Mouse (Mus musculus): ENCODE measurements at regions not wholly inside any gene's neighbourhood (a gene's known extent, or its start where the extent isn't known, plus 50 kb on each side); places are given as distances from the start of the nearest gene placed in this dataset.
"Not testable (repeated sequence)": the region's sequence is repeated elsewhere in the genome, so short reads cannot be mapped to it uniquely, and the experiment has no call there.

DNA sequence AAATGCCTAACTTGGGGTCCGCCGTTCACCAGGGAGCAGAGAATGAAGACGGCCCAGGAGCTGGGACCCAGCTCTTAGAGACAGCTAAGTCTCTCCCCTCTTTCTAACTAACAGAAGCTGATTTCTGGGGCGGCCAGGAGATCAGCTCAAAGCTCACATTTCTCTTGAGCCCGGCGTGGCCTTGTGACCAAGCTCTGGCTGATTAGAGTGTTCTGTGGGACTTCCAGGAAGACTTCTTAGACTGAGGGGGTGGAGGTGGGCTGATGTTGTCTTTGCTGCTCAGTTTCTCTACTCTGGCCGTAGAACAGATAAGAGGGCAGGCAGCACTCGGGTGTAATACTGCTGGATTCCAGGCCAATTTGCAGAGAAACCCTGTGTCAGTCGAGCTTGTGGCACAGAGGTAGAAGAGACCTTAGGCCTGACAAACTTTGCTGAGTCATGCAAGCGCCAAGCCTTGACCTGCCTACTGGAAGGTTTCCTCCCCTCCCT lies 96.5 kb upstream of the Map3k1 start:
- peak; percentile 41 for DNase-seq

DNA sequence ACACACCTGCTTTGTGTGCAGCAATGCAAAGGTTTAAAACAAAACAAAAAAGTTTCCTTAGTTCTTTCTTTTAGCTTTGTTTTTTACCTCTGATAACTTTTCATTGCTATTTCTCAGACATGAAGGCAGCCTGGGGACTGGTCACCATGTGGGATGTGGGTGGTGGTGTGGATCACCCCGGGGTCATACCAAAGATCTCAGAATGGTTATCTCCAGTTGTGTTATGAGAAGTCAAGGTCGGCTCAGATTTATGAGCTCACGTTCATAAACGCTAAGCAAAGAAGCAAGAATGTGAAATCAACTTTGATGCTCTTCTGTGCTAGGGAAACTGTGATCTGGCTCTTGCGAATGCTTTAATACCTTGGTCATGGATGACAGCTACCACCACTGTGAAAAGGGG lies 102.3 kb upstream of the Map3k1 start:
- DNase-seq, result no peak

DNA sequence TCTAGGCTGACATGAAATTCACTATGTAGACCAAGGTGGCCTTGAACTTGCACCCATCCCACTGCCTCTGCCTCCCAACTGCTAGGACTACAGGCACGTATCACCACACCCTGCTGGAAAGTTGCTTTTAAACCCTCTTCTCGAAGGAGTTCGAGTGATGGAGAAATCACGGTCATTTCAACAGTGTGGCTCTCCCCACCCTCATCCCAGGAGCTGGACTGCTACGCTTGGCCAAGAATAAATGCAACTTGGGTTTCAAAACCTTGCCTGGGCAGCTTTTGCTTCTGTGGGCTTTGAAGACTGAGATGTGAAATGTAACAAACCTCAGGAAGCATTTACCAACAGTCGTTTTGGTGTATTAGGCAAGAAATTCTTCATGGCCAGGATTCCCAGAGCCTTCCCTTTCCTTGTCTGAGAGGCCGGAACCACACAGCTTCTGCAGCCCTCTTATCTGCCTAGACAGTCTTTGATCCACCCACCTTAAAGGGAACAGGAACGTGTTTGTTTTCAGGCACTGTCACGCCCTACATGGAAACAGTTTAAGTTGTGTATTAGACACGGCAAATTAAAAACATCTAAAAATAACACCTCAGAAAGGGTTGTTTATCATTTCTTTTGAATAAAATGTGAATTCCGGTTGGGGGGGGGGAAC lies 103.0 kb upstream of the Map3k1 start:
- no peak for DNase-seq

DNA sequence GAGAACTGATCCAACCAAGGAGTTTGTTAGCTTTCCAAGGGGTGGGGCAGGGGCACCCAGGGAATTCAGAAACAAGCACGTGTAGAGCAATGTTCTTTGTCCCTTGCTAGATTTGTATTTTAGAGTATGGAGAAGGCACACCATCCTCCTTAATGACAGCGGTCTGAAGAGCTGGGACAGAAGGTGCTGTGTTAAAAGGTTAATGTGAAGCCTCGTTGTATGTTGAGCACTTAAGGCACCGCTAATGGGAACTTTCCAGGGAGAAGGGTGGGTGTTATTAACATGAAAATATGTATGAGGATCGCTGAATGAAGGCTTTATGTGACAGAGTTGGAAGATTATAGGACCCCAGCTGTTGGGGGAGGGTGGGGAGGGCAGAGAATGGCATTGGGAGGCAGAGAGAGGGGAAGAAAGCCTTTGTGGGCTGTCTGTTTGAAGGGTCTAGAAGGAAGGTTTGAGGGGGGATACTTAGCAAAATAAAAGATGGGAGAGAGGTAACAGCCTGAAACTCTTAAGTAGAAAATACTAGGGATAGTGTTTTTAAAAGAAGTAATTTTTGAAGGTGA lies 105.6 kb upstream of the Map3k1 start:
- no peak for DNase-seq

DNA sequence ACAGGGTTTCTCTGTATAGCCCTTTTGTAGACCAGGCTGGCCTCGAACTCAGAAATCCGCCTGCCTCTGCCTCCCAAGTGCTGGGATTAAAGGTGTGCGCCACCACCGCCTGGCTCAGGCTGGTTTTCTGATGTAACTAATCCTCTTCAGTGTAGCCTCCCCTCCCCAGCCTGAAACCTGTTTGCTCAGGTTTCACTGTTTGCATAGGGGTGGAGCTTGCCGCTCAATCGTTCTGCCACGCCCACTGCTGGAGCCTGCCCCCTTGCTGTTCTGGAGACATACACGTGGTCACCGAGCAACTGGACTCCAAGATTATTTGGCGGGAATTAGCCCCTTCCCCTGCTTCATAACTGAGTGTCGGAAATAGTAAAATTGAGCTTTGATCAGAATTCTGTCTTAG lies 110.6 kb upstream of the Map3k1 start:
- DNase-seq, result not testable (repeated sequence)

DNA sequence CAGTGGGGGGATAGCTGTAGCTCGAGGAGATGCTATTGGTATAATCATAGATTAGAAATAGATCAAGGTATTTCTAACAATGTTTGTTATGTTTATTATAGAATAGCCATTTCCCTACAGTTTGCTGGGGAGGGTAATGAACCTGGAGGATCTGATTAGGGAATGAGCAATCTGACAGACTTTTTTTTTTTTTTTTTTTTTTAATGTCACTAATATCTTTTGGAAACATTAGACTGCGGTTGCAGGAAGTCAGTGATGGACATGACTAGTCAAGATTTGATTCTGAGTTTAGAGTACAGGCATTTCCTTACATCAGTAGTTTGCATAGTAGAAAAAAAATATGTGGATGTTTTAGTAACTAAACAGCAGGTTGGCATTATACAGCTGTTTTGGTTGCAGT lies 111.7 kb upstream of the Map3k1 start:
- no peak for DNase-seq

DNA sequence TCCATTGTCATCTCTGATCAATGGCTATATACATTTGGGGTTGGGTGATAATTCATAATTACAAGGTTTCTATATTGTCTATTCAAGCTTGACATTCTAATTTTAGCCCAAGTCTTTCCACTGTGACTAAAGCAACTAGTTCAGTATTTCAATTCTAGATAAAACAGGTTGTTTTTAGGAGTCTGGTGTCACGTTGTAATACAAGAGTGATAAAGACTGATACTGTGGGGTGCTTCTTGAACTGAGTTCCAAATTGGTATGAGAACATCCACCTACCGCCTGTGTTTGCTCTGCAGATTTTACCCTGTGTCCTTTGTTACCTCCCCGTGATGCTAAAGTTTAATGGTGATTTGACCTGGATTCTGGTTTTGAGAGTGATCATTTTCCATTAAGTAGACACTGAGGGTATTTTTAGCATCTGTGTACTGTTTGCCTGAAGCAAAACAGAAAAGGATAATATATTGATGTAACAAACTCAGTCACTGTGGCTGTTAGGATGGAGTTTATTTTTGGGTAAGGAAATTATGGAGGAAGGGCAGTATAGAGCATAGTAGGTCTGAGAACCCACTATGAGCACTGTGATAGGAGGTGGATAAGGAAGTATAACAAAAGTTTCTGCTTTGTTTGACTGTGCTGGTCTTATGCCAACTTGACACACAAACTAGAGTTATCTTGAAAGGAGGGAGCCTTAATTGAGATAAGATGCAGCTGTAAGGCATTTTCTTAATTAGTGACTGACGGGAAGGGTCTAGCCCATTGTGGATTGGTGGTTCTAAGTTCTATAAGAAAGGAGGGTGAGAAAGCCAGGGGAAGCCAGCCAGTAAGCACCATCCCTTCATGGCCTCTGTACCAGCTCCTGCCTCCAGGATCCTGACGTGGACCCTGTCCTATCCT lies 112.6 kb upstream of the Map3k1 start:
- no peak for DNase-seq

DNA sequence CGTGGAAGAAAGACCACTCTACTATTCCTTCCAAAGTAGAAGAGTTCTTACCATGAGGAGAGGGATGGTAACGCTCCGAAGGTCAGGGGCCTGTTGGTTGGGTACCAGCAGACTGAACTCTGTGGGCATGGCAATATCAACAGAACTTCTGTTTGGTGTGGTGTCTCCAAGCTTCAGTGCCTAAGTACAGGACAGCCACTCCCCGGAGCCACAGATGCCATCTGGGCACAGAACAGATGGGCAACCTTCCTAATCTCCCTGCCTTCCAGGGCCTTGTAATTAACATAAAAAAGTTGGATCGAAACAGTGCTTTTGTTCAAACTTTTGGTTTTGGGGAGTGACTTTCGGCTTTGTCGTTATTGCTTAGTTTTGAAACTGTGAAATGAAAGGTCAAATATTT lies 116.6 kb upstream of the Map3k1 start:
- DNase-seq, result no peak

DNA sequence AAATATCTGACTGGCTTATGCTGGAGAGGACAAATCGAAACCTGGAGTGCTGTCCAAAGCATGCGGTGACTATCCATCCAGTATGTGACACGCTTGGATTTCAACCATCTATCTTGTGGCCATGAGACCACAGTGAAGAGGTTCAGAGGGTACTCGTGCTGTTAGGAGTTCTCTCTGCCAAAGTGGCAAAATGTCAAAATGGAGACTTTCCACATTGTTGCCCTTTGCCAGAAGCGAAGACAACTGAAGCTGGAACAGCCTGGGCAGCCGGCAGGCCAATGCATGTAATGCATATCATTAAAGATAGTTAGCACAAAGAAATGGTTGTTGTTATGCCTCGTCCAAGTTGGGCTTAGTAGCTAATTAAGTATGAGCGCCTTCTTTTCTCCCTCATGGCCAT lies 118.0 kb upstream of the Map3k1 start:
- DNase-seq, result no peak

DNA sequence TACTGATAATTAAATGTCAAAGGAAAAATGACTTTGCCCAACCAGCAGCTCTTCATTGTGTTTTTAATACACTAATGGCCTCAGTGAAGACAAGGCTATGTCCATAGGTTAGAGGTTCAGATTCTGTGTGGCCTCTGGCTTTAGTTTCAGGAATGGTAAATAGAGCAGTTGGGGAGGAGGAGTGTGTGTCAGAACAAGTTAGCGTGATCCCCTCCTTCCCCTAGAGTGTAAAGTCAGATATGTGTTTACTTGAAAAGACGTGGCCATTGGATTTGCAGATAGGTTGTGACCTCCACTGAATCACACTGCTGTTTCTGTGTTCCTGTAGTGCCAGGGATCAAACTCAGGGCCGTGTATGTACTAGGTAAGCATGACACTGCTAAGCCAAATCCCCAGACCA lies 118.7 kb upstream of the Map3k1 start:
- no peak for DNase-seq

DNA sequence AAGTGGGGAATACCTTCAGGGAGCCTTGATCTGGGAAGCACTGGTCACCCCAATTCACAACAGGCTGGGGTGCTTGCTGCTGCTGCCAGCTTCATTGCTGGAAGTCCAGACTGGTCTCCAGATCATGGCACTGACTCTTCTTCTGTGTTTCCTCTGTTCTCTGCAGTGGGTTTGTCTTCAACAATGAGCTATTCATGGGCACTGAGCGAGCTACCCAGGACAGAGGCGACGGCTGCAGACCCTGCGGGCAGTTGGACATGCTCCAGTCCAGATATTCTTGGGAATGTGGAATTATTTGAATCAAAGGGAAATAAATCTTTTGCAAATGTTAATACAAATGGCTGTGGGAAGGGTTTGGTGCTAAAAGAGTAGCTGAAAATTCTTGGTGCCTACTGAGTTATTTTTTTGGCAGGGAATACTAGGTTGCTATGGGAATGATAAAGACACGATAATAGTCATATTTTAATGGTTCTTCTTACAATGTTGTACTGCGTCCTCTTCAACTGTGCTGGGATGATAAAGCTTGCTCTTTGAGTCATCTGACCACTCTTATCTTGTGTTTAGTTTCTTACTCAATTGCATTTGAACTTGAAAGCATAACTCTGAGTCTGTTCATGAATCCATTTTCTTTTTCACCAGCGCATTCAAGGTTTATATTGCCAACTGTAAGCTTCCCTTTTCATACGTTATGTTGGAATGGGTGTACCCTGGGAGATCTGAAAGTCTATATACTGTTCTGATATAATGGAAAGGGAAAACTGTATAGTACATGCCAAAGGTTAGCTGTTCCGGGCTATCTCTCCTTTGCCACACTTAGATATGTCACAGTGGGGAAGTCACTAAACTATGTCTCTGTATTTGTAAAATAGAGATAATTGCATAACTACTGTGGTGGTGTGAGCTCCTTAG lies 120.1 kb upstream of the Map3k1 start:
- no peak for DNase-seq

DNA sequence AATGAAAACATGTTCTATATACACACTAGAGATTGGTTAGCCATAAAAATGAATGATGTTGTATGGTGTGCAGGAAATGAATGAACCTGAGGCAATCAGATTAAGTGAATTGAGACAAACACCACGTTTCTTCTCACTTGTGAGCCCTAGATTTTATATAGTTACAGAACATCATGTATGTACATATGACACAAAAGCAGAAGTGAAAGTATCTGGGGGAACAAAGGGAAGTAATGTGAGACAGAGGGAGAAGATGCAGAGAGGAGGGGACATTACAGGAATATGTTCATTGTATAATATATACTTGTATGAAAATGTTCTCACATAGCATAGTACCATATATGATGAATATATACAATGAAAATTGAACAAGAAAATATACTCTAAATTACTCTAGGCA lies 121.1 kb upstream of the Map3k1 start:
- DNase-seq, result no peak

DNA sequence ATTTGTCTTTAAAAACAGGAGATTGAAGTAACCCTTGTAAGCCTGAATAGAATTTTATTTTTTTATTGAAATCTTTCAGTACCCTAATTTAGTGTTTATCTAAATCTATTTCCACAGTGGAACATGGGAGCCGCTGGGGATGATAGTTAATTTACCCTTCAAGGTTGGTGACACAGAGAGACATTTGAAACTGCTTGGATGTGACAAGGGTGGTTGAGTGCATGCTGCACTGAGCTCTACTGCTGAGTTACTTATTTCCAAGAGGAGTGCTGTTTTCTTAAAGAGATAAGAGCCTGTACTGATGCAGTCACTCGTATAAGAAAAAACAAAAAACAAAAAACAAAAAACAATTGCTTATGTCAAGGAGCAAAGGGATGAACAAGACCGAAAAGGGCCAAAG lies 123.7 kb upstream of the Map3k1 start:
- no peak for DNase-seq

DNA sequence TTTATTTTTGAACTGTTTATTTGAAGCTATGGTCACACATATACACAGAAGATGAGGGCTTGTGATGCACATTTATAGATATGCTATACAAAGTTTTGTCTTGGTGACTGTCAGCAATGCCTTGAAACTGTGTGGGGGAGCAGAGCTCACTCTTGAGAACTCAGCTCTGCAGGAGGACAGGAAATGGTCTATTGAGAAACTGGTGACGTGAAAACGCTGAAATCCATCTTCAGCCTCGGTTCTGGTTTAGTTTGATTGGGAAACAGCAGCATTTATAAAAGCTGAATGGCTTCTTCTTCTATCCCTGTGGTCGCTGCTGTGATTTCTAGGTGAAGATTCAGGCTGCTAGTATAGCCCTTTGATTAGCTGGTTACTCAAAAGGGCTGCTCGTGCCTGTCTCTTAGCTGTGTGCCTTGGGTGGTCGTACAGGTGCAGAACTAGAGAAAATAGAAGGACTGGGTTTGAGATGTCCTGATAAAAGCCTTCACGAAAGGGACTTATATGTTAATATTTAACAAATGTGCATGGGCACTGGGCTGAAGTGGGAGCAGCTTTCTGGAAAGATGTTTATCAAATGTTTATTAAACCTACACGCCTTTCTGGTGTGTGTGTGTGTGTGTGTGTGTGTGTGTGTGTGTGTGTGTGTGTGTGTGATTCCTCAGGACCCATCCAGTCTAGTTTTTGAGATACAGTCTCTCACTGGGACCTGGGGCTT lies 124.9 kb upstream of the Map3k1 start:
- peak; percentile 21 for DNase-seq

DNA sequence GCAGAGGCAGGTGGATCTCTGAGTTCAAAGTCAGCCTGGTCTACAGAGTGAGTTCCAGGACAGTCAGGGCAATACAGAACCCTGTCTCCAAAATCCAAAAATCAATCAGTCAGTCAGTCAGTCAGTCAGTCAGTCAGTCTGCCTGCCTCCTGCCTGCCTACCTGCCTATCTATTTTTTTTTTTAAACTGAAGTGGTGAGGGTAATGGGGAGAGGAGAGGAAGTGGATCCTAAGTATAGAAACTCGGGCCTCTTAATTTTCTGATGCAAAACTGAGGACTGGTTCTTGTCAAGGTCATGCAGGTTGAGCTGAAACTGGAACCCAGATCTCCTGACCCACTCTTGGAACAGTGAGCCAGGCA lies 126.9 kb upstream of the Map3k1 start:
- no peak for DNase-seq

DNA sequence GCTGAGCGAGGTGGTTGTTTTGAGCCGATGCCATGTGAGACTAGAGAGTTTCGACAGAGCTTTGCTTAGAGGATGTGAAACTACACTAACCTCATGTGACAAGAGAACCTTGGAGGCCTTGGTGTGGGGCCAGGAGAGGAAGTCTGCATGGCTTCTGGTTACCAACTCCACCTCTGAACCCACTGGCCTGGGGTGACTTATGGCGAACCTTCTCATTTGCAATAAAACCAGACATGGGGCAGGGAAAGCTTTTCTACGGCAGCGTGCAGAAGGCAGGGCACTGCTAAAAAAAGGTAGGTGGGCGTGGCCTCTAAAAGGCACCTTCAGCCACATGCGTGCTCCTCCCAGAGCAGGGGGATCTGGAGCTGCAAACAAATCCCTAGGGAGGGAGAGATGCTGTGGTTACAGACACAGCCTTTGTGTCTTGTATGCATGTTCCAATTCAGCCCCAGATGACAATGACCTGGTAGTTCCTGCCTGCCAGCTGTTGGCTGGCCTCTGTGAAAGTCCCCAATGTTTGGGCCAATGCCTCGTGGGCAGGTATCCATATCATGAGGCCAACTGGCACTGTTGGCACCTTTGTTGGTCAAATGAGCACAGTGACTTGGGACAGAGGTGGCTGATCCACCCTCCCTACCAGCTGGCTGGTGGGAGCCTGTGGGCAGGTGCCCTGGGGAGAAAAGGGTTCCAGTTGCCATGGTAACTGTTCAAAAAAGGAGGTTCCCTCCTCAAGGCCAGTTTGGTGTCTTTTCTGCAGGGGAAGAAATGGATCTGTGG lies 127.5 kb upstream of the Map3k1 start:
- DNase-seq, result peak; percentile 75

DNA sequence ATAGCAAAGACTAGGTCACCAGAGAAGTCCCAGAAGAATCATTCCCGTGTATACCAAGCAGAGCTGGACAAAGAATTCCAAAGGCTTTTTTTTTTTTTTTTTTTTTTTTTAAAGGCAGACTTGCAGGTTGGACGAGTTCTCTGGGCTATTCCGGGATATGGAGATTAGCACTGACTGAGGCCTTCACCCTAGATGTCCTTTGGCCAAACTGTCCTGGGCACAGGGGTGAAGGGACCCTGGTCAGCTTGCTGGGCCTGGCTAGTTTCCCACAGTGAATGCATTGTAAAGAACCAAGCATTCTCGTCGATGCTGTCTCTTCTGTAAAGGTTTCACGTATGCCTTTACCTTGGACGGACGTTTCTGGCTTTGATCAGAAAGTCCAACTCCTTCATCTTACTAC lies 128.2 kb upstream of the Map3k1 start:
- DNase-seq, result peak; percentile 39

DNA sequence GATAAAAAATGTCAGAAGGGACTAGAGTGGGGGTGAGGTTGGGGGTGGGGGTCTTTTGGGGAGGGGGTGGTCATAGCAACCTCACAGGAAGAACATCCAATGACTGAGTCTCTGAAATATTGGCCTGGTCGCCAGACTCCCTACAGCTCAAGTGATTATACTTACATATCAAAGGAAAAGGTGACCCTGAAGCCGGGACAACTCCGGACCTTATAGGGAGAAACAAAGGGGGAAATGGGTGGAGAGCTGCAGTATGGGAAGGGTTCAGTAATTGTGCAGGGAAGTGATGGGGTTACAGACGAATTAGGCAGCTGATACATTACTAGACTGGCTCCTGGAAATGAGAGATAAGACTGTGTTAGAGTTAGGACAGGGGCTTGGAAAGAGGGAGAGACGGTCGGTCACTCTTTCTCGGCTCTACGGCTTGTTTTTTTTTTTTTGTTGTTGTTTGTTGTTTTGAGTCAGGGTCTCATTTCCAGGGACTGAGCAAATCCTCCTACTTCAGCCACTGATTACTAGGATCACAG lies 130.2 kb upstream of the Map3k1 start:
- DNase-seq, result no peak

DNA sequence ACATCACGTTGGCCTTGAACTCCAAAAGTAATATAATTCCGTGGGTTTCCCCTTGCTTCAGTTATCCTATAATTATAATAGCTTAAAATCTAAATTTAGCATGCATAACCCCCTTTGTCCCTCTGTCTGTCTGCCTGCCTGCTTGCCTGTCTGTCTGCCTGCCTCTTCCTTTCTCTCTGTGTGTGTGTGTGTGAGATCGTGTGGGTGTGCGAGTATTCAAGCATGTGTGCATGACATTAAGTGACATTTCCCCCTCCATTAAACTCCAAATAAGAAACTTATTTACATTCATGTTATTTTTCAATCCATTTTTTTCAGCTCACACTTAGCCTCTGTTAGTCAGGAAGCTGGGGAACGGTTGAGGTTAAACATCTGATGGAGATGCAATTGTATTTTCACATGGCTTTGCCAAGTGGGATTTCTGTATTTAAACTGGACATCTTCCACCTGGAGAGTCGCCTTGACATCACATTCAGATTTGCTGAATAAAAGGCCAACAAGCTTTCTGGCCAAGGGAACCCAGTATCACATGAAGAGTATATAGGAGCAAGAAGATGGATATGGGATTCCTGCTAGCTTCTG lies 130.8 kb upstream of the Map3k1 start:
- no peak for DNase-seq

DNA sequence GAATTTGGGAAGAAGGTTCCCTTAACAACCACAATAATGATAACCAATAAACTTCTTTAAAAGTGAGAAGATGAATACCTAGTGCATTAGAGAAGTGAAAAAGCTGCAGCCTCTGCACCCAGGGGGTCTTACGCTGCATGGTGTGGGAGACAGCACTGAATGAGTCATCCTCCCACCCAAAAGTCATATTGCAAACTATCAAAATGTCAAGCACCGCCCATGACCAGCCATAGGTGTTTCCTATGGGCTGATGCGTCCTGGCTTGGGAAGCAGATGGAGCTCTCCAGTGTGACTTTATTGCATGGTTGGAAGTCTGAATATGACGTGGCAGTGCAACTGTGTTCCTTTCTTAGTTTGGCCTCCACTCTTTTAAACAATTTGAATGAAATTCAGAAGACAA lies 131.5 kb upstream of the Map3k1 start:
- no peak for DNase-seq
